Mouse (Mus musculus) hindbrain, embryonic 13.5 days (tissue): ENCODE results near the gene Olfr433. TPM values are rescaled to one million over a fixed set of nuclear protein-coding genes. Genes with fewer than 3 reads are reported as not detected.

Experiments used
- ATAC-seq: fragments of 200-750 bp; cut with Nextera tagmentation; 2 replicates; pipeline ENCODE4 v1.8.0; 2017; ENCODE audit warnings: moderate TSS enrichment; ENCODE audit not compliant: low FRiP score
- H3K27ac ChIP-seq: fragments of 300-500 bp; sonication (generic); 2 replicates; pipeline ENCODE4 v1.5.1; 2015; ENCODE audit warnings: inconsistent platforms, mild to moderate bottlenecking, moderate library complexity
- H3K27me3 ChIP-seq: fragments of 300-500 bp; sonication (generic); 2 replicates; pipeline ENCODE4 v1.6.1; 2015; ENCODE audit warnings: mild to moderate bottlenecking, inconsistent platforms
- H3K36me3 ChIP-seq: fragments of 300-500 bp; sonication (generic); 2 replicates; pipeline ENCODE4 v1.6.1; 2015; ENCODE audit warnings: mild to moderate bottlenecking, inconsistent platforms
- H3K4me1 ChIP-seq: fragments of 300-500 bp; sonication (generic); replicated peaks from 2 replicates; pipeline ENCODE4 v1.6.1; 2015; ENCODE audit warnings: inconsistent platforms
- H3K4me2 ChIP-seq: fragments of 300-500 bp; sonication (generic); 2 replicates; pipeline ENCODE4 v1.6.1; 2015; ENCODE audit warnings: inconsistent platforms, mild to moderate bottlenecking, moderate library complexity
- H3K4me3 ChIP-seq: fragments of 300-500 bp; sonication (generic); 2 replicates; pipeline ENCODE4 v1.5.1; 2015; ENCODE audit warnings: mild to moderate bottlenecking, inconsistent platforms
- H3K9ac ChIP-seq: fragments of 300-500 bp; sonication (generic); 2 replicates; pipeline ENCODE4 v1.6.1; 2015; ENCODE audit warnings: mild to moderate bottlenecking, inconsistent platforms
- H3K9me3 ChIP-seq: fragments of 300-500 bp; sonication (generic); 2 replicates; pipeline ENCODE4 v1.6.1; 2016; ENCODE audit warnings: inconsistent platforms
- WGBS: fragments of 180-500 bp; shearing (Covaris S2); methylation state at CpG from one replicate; pipeline ENCODE4 v1.1.7; 2015; 5-methylcytosine and 5-hydroxymethylcytosine counted together
- polyA plus RNA-seq: library from polyadenylated mRNA; unstranded; fragments of >200 nt; fragmentation: Nextera tagmentation; extraction: Ambion mirVana; gene quantifications from 2 replicates; pipeline ENCODE4 v1.2.1, GENCODE M21; 2015

The Olfr433 gene
- polyA plus RNA-seq, 1 experiment from 2014 or later, result not detected

DNA sequence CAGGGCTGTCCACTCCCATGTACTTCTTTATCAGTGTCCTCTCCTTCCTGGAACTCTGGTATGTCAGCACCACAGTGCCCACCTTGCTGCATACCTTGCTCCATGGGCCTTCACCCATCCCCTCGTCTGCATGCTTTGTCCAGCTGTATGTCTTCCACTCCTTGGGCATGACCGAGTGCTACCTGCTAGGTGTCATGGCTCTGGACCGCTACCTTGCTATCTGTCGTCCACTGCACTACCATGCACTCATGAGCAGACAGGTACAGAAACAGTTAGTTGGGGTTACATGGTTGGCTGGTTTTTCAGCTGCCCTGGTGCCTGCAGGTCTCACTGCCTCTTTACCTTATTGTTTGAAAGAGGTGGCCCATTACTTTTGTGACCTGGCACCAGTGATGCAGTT is 10.0 kb downstream of the Olfr433 start:
- H3K9ac ChIP-seq, result no peak overlapping the region
- no peak overlapping the region for H3K4me2 ChIP-seq
- no peaks in the 10 kb centered on the region for H3K9me3 ChIP-seq
- 91% methylated on average over 4 of the region's 4 CpGs for WGBS
- H3K4me3 ChIP-seq, result no peak overlapping the region
- no peaks in the 10 kb centered on the region for H3K27me3 ChIP-seq
- H3K27ac ChIP-seq, result no peak overlapping the region
- H3K4me1 ChIP-seq, result no peaks in the 10 kb centered on the region
- no peak for ATAC-seq
- no peaks in the 10 kb centered on the region for H3K36me3 ChIP-seq

DNA sequence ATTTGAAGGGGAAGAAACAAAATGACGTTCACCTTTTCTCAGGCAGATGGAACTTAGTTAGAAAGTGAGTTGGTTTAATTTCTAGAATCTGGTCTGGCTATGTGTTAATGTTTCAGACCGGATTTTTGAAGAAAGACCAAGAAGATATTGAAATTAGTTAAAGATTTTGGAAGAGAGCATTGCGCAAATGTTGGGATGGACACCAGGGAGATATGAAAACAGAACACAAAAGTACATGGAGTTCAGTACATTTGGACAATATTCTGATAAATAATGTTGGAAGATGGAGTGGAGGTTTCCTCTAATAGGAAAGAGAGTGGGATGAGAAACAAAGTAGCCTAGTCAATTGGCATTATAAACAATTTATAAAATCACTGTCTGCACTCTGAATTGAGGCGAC is 11.0 kb downstream of the Olfr433 start:
- H3K9me3 ChIP-seq, result no peaks in the 10 kb centered on the region
- no peak overlapping the region for H3K9ac ChIP-seq
- no peak for ATAC-seq
- 89% methylated on average over 4 of the region's 4 CpGs for WGBS
- H3K27me3 ChIP-seq, result no peaks in the 10 kb centered on the region
- H3K4me1 ChIP-seq, result no peaks in the 10 kb centered on the region
- H3K4me3 ChIP-seq, result no peak overlapping the region
- no peak overlapping the region for H3K27ac ChIP-seq
- H3K36me3 ChIP-seq, result no peaks in the 10 kb centered on the region
- no peak overlapping the region for H3K4me2 ChIP-seq

DNA sequence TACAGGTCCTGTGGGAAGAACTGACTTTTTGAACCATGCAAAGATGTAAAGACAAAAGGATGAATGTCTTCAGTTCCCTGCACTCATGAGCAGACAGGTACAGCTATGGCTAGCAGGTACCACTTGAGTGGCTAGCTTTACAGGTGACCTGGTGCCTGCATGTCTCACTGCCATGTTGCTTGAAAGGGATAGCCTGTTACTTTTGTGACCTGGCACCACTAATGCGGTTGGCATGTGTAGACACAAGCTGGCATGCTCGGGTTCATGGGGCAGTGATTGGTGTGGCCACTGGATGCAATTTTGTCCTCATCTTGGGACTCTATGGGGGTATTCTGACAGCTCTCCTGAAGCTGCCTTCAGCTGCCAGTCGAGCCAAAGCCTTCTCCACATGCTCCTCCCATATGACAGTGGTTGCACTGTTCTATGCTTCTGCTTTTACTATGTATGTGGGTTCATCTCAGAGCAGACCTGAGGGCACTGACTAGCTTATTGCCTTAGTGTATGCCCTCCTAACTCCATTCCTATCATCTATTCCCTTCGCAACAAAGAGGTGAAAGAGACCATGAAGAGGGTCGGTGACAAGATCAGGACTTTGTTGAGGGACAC is 11.5 kb downstream of the Olfr433 start:
- Histone ChIP-seq H3K9ac (no peak overlapping the region), H3K36me3 (no peaks in the 10 kb centered on the region), H3K4me3 (no peak overlapping the region), H3K4me1 (no peaks in the 10 kb centered on the region), H3K4me2 (no peak overlapping the region), H3K27me3 (no peaks in the 10 kb centered on the region), H3K9me3 (no peaks in the 10 kb centered on the region), H3K27ac (no peak overlapping the region)
- WGBS, result 87% methylated on average over 5 of the region's 5 CpGs
- no peak for ATAC-seq

DNA sequence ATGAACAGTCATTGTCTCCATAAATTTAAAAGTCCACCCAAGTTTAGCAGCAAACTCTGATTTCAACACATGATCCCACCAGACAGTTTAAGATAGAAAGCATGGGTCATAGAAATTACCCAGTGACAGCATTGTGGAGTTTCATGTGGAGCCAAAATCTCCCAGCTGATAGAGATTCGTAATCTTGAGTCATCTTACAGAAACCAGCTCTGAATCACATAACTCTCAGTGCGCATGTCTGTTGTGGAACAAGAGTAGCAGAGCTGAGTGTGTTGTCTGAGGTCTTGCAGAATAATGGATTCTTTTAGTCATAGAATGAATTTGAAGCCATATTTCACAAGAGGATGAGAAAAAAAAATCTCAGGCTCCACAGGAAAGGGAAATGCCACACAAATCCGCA is 12.5 kb downstream of the Olfr433 start:
- no peaks in the 10 kb centered on the region for H3K9me3 ChIP-seq
- no peaks in the 10 kb centered on the region for H3K4me1 ChIP-seq
- H3K27me3 ChIP-seq, result no peaks in the 10 kb centered on the region
- no peak overlapping the region for H3K4me3 ChIP-seq
- H3K9ac ChIP-seq, result no peak overlapping the region
- no peak overlapping the region for H3K4me2 ChIP-seq
- H3K27ac ChIP-seq, result no peak overlapping the region
- H3K36me3 ChIP-seq, result no peaks in the 10 kb centered on the region
- ATAC-seq, result no peak
- 91% methylated on average over 3 of the region's 3 CpGs for WGBS

DNA sequence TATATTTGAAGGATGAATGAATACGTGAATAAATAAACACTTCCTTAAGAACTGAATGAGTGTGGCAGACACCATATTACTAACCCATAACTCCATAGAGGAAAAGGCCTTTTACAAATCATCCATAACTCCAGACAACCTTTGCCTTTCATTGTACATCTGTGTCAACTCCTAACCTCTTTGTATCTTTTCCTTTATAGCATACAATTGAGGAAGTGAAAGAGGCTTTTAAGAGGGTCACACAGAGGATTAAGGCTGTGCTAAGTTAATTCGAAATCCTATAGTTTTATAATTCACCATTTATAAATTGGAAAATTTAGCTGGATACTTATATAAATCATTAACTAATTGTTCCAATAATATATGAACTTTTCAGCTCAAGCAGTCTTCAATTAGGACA is 14.7 kb downstream of the Olfr433 start:
- no peak for ATAC-seq
- Histone ChIP-seq H3K36me3 (no peaks in the 10 kb centered on the region), H3K4me2 (no peak overlapping the region), H3K27ac (no peak overlapping the region), H3K27me3 (no peaks in the 10 kb centered on the region), H3K4me3 (no peak overlapping the region), H3K9me3 (no peaks in the 10 kb centered on the region), H3K9ac (no peak overlapping the region), H3K4me1 (no peaks in the 10 kb centered on the region)
- 83% methylated on average over 2 of the region's 2 CpGs for WGBS

DNA sequence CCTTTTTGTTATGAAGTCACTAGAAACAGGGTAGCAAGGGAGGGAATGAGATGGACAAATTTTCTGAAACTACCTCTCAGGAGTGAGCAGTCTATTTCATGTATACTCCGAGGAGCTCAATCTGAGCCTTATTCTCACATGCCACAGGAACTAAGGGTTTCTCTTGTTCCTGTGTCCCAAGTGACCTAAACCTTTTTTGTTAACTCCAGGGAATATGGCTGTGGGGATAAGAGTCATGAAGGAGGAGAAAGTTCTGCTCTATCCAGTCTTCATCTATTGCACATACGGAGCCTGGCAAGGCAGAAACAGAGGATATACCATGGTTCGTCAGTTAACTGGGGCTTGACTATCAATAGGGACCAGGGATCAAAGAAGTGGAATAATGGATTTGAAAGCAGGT is 25.8 kb downstream of the Olfr433 start, which contains the start of gene Olfr430:
TSS of gene Olfr430 (plus strand) at position 301 of the 400 bp plus-strand sequence.
- no peak for ATAC-seq
- no peak within 1 kb of the TSS for H3K9ac ChIP-seq
- H3K4me3 ChIP-seq, result no peak within 1 kb of the TSS
- no peaks in the 10 kb centered on the region for H3K9me3 ChIP-seq
- H3K4me1 ChIP-seq, result no peaks in the 10 kb centered on the region
- WGBS, result 92% methylated on average over 3 of the region's 3 CpGs
- H3K4me2 ChIP-seq, result no peak within 1 kb of the TSS
- H3K27ac ChIP-seq, result no peak within 1 kb of the TSS
- no peaks in the 10 kb centered on the region for H3K36me3 ChIP-seq
- H3K27me3 ChIP-seq, result no peaks in the 10 kb centered on the region

DNA sequence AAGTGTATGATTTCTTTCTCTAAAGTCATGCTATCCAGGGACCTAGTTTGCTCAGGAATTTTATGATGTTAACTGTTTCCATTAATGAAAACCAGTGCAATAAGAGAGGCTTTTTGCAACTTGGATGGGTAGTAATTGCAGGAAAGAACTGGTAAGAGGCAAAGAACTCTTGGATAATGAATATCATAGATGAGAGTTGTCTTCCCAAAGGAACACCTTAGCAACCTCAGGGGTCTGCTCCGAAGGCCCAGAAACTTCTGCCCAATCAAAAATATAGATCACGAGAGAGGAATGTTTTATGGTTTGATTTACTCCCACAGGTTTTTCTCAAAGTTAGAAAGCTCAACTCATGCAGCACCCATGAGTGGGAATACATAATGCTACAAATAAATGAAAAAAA is 43.5 kb downstream of the Olfr433 start, which contains the start of gene Olfr429:
TSS of gene Olfr429 (plus strand) at position 301 of the 400 bp plus-strand sequence.
- 94% methylated on average over 2 of the region's 2 CpGs for WGBS
- Histone ChIP-seq H3K4me1 (no peaks in the 10 kb centered on the region), H3K27ac (no peak within 1 kb of the TSS), H3K9ac (no peak within 1 kb of the TSS), H3K27me3 (no peaks in the 10 kb centered on the region), H3K4me3 (no peak within 1 kb of the TSS), H3K36me3 (no peaks in the 10 kb centered on the region), H3K9me3 (no peaks in the 10 kb centered on the region), H3K4me2 (no peak within 1 kb of the TSS)
- ATAC-seq, result no peak

Other genes starting within 250 kb of the Olfr433 start
- 0.40 and 0.52 TPM in 2 replicates for gene Ifi211, start 127.7 kb upstream of the Olfr433 start, polyA plus RNA-seq
- 1.0 and 1.3 TPM in 2 replicates for gene Mndal, start 98.2 kb upstream of the Olfr433 start, polyA plus RNA-seq
- gene Ifi203, start 98.0 kb upstream of the Olfr433 start, polyA plus RNA-seq, result 0.40 and 0.65 TPM in 2 replicates
- not detected in 2 replicates for gene Ifi202b, start 58.0 kb upstream of the Olfr433 start, polyA plus RNA-seq
- gene Ifi205, start 8.9 kb upstream of the Olfr433 start, polyA plus RNA-seq, result 0.12 TPM in 1 of 2 replicates, not detected in the other
- not detected in 2 replicates for gene Olfr432, start 8.5 kb downstream of the Olfr433 start, polyA plus RNA-seq
- gene Olfr430, start 25.9 kb downstream of the Olfr433 start, polyA plus RNA-seq, result not detected in 2 replicates
- not detected in 2 replicates for gene Olfr429, start 43.6 kb downstream of the Olfr433 start, polyA plus RNA-seq
- not detected in 2 replicates for gene Olfr427, start 56.2 kb downstream of the Olfr433 start, polyA plus RNA-seq
- gene Olfr231, start 80.5 kb downstream of the Olfr433 start, polyA plus RNA-seq, result not detected in 2 replicates
- not detected in 2 replicates for gene Olfr424, start 90.8 kb downstream of the Olfr433 start, polyA plus RNA-seq
- not detected in 2 replicates for gene Olfr420, start 114.9 kb downstream of the Olfr433 start, polyA plus RNA-seq
- gene Spta1, start 132.1 kb downstream of the Olfr433 start, polyA plus RNA-seq, result 0.16 and 0.28 TPM in 2 replicates
- gene Olfr419, start 211.4 kb downstream of the Olfr433 start, polyA plus RNA-seq, result not detected in 2 replicates